ENCODE assay signal across 7 mouse cellular contexts in genomic region chr3:152165351-152166098, GRCm38 (mm10). TPM values are rescaled to one million over a fixed set of nuclear protein-coding genes. Genes with fewer than 3 reads are reported as not detected.
DNase-seq lines count a peak whose midpoint lies in the region; ATAC-seq and TF ChIP-seq lines count a peak whose summit lies in the region.

No protein-coding gene starts in this region.

- H3K4me1 ChIP-seq in intestine, embryonic 16.5 days (ENCODE audit: control insufficient read depth, insufficient read depth, low read length), result peaks cover 23% of the 10 kb centered on the region
- peaks cover 42% of the 10 kb centered on the region for H3K4me1 ChIP-seq in liver, embryonic 12.5 days
- H3K4me1 ChIP-seq in midbrain, postnatal 0 days (ENCODE audit: insufficient read depth, low read length), result no peaks in the 10 kb centered on the region

- DNase-seq in adrenal gland, adult 2 months, result peak; percentile 58
- peak; percentile 54 to 58 for DNase-seq in cerebellum, postnatal 10 days
- peak; percentile 97 for DNase-seq in heart, adult 11 months
- peak; percentile 69 for DNase-seq in midbrain, postnatal 0 days (ENCODE audit: low spot score)
- DNase-seq in thymus, postnatal 4 days, result peak; percentile 54

- H3K27ac ChIP-seq in intestine, embryonic 16.5 days (ENCODE audit: low read length), result peak overlapping the region; percentile 87
- peak overlapping the region; percentile 43; the same call in 1 of the 2 replicates for H3K27ac ChIP-seq in liver, embryonic 12.5 days
- H3K27ac ChIP-seq in midbrain, postnatal 0 days (ENCODE audit: low read depth, low read length), result peak overlapping the region; percentile 82

- no peaks in the 10 kb centered on the region for H3K9me3 ChIP-seq in intestine, embryonic 16.5 days (ENCODE audit: control insufficient read depth, low read length)
- H3K9me3 ChIP-seq in liver, embryonic 12.5 days (replicated peaks), result no peaks in the 10 kb centered on the region
- no peaks in the 10 kb centered on the region for H3K9me3 ChIP-seq in midbrain, postnatal 0 days (ENCODE audit: low read length)

- peak overlapping the region; percentile 88 for H3K4me2 ChIP-seq in intestine, embryonic 16.5 days (ENCODE audit: low read depth, low read length)
- H3K4me2 ChIP-seq in liver, embryonic 12.5 days, result peak overlapping the region; percentile 68
- peak overlapping the region; percentile 71 for H3K4me2 ChIP-seq in midbrain, postnatal 0 days (ENCODE audit: low read depth, low read length, poor library complexity, severe bottlenecking)

- peak; percentile 93 for ATAC-seq in intestine, embryonic 16.5 days
- ATAC-seq in liver, embryonic 12.5 days, result peak; percentile 44
- ATAC-seq in midbrain, postnatal 0 days (ENCODE audit: low FRiP score), result peak; percentile 77

- TF ChIP-seq CTCF in midbrain, postnatal 0 days (IDR thresholded peaks at IDR 0.05), result peak; percentile 23

- H3K9ac ChIP-seq in intestine, embryonic 16.5 days (ENCODE audit: low read depth, low read length), result peak overlapping the region; percentile 73
- 0 out of 2 replicates have a peak overlapping the region, but pooled peaks have one; percentile 43 for H3K9ac ChIP-seq in liver, embryonic 12.5 days
- peak overlapping the region; percentile 69 for H3K9ac ChIP-seq in midbrain, postnatal 0 days (replicated peaks; ENCODE audit: low read length, poor library complexity, severe bottlenecking)

- H3K36me3 ChIP-seq in intestine, embryonic 16.5 days (ENCODE audit: control insufficient read depth, insufficient read depth, low read length), result 0 out of 2 replicates have a peak, but pooled peaks cover 3% of the 10 kb centered on the region
- no peaks in the 10 kb centered on the region for H3K36me3 ChIP-seq in liver, embryonic 12.5 days
- H3K36me3 ChIP-seq in midbrain, postnatal 0 days (ENCODE audit: insufficient read depth, low read length), result no peaks in the 10 kb centered on the region

- peaks cover 3% of the 10 kb centered on the region; the same call in 1 of the 2 replicates for H3K27me3 ChIP-seq in intestine, embryonic 16.5 days (replicated peaks; ENCODE audit: control insufficient read depth, insufficient read depth, low read length)
- peaks cover 50% of the 10 kb centered on the region for H3K27me3 ChIP-seq in liver, embryonic 12.5 days (replicated peaks)
- H3K27me3 ChIP-seq in midbrain, postnatal 0 days (ENCODE audit: insufficient read depth, low read length), result no peaks in the 10 kb centered on the region

- H3K4me3 ChIP-seq in intestine, embryonic 16.5 days (ENCODE audit: low read length), result peak overlapping the region; percentile 65
- H3K4me3 ChIP-seq in liver, embryonic 12.5 days, result peak overlapping the region; percentile 55
- H3K4me3 ChIP-seq in midbrain, postnatal 0 days (ENCODE audit: low read depth, low read length), result peak overlapping the region; percentile 52

- WGBS in intestine, embryonic 16.5 days, result 3% methylated on average over 53 of the region's 53 CpGs
- WGBS in liver, embryonic 12.5 days (ENCODE audit: insufficient replicate concordance), result 4% methylated on average over 53 of the region's 53 CpGs
- 2% methylated on average over 52 of the region's 53 CpGs for WGBS in midbrain, postnatal 0 days

RNA-seq across cellular contexts. Expression of gene Gipc2, which starts 0.5 kb away (rescaled TPM):
- 1 to 10 TPM in 1 of 2 experiments, under 1 TPM in 1; 0.52 to 1.1 TPM for total RNA-seq in adrenal gland, adult 2 months (2021)
- polyA plus RNA-seq in adrenal gland, adult 2 months (2012; rRNA removed), result 0.11 and 0.20 TPM in 2 replicates
- polyA plus RNA-seq in intestine, embryonic 16.5 days (2015; fragmentation: Nextera tagmentation; extraction: Ambion mirVana), result 244 TPM in 2 replicates
- polyA plus RNA-seq in liver, embryonic 12.5 days (2016; fragmentation: Nextera tagmentation; extraction: Ambion mirVana), result 11.3 and 12.3 TPM in 2 replicates
- 13.0 and 21.1 TPM in 2 replicates for total RNA-seq in midbrain, postnatal 0 days (2014; rRNA removed)
- 10.3 and 12.8 TPM in 2 replicates for polyA plus RNA-seq in midbrain, postnatal 0 days (2015; fragmentation: Nextera tagmentation; extraction: Ambion mirVana)

RNA-seq across cellular contexts. Expression of gene Dnajb4, which starts 44.6 kb away (rescaled TPM):
- total RNA-seq in adrenal gland, adult 2 months (2021), result 10 to 100 TPM; 44.1 to 63.9 TPM
- polyA plus RNA-seq in adrenal gland, adult 2 months (2012; rRNA removed), result 4.1 and 4.4 TPM in 2 replicates
- polyA plus RNA-seq in intestine, embryonic 16.5 days (2015; fragmentation: Nextera tagmentation; extraction: Ambion mirVana), result 21.7 and 23.2 TPM in 2 replicates
- polyA plus RNA-seq in liver, embryonic 12.5 days (2016; fragmentation: Nextera tagmentation; extraction: Ambion mirVana), result 35.7 and 36.3 TPM in 2 replicates
- total RNA-seq in midbrain, postnatal 0 days (2014; rRNA removed), result 43.9 and 67.2 TPM in 2 replicates
- polyA plus RNA-seq in midbrain, postnatal 0 days (2015; fragmentation: Nextera tagmentation; extraction: Ambion mirVana), result 47.1 and 50.3 TPM in 2 replicates

RNA-seq across cellular contexts. Expression of gene Fubp1, which starts 44.7 kb away (rescaled TPM):
- 100 to 1,000 TPM; 118 to 137 TPM for total RNA-seq in adrenal gland, adult 2 months (2021)
- 71.8 and 97.5 TPM in 2 replicates for polyA plus RNA-seq in adrenal gland, adult 2 months (2012; rRNA removed)
- polyA plus RNA-seq in intestine, embryonic 16.5 days (2015; fragmentation: Nextera tagmentation; extraction: Ambion mirVana), result 143 and 157 TPM in 2 replicates
- 143 and 144 TPM in 2 replicates for polyA plus RNA-seq in liver, embryonic 12.5 days (2016; fragmentation: Nextera tagmentation; extraction: Ambion mirVana)
- total RNA-seq in midbrain, postnatal 0 days (2014; rRNA removed), result 183 and 237 TPM in 2 replicates
- polyA plus RNA-seq in midbrain, postnatal 0 days (2015; fragmentation: Nextera tagmentation; extraction: Ambion mirVana), result 94.6 and 127 TPM in 2 replicates

Comparison
In these comparisons a context has a peak if more than half of its experiments do, and no peak if none do; other contexts are left out.
1. Peak in every context shown above with its lines: DNase-seq, ATAC-seq, H3K4me3 ChIP-seq and H3K27ac ChIP-seq.
2. RNA of gene Gipc2, which starts 0.5 kb away (polyA plus RNA-seq): 244 TPM in intestine, embryonic 16.5 days; 10.3 to 12.8 TPM in midbrain, postnatal 0 days, 11.3 to 12.3 TPM in liver, embryonic 12.5 days and 0.11 to 0.20 TPM in adrenal gland, adult 2 months; every median in the first group is over 10 times any median in the second.